Mouse (Mus musculus): ENCODE results near the gene Stmnd1.

- no peak for TF ChIP-seq CTCF (IDR thresholded peaks at IDR 0.05; ENCODE audit: control insufficient read depth, insufficient read depth, insufficient replicate concordance, low read depth, low read length)
- TF ChIP-seq POLR2A (IDR thresholded peaks at IDR 0.05; ENCODE audit: control insufficient read depth, low read depth, low read length) = no peak
Measured at GRCm38 (mm10) chr13:46335020-46335419, 61.5 kb downstream of the Stmnd1 start.
